Mouse (Mus musculus) retina, embryonic 14.5 days (tissue): Measurements from ENCODE around the gene Camta1.

ENCODE experiments used
- DNase-seq: peaks from one replicate; pipeline ENCODE4 v3.0.0-alpha.2; 2015; ENCODE audit warnings: low spot score

Camta1 gene

DNA sequence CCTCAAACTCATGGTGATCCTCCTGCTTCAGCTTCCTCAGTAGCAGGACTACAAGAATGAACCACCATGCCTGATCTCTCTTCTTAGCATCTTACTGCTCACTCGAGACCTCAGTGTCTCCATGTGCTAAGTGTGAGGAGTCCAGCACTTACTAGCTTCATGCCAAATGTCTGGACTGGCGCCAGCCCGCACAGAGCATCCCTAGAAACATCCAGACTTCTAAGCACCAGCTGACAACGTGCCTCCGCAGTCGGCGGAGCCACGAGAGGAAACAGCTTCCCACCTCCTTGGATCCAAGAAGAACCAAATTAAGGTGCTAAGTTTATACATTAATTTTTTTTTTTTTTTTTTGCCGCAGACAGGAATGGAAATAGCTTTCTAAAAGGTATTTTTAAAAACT is 661.4 kb downstream of the Camta1 start:
- no peak for DNase-seq

DNA sequence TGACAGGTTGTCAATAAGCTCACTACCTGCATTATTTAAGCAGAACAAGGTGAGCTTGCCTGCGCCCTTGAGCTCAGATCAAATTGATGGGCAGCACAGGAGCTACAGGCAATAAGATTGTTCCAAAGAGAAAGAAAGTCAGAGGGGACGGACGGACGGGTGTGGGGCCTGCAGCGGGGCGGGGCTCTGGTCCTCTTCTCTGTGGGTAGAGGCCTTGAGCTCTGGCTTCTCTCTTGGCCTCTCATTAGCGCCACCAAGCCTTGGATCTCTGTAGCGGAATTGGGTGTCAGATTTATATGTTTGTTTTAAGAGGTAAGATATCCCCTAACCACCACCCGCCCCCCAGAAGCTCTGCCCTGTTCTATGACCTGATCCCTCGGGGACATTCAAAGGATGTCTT is 666.5 kb downstream of the Camta1 start:
- DNase-seq: no peak

DNA sequence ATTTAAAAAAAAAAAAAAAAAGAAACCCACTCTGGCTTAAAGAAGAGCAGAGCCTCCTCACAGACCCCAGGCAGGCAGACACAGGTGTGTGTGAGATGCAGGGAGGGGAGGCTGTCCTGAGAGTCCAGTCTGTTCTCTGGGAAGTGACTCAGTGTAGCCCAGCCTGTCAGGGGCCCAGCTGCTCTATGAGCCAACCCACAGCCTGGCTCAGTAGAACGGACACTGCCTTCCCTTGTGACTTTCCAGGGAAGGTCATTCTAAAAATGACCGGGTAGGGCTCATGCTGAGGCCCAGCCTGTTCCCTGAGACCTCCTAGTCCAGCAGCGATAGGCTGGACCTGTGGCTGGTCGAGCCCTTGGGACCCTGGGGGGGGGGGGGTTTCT is 667.0 kb downstream of the Camta1 start:
- no peak for DNase-seq

DNA sequence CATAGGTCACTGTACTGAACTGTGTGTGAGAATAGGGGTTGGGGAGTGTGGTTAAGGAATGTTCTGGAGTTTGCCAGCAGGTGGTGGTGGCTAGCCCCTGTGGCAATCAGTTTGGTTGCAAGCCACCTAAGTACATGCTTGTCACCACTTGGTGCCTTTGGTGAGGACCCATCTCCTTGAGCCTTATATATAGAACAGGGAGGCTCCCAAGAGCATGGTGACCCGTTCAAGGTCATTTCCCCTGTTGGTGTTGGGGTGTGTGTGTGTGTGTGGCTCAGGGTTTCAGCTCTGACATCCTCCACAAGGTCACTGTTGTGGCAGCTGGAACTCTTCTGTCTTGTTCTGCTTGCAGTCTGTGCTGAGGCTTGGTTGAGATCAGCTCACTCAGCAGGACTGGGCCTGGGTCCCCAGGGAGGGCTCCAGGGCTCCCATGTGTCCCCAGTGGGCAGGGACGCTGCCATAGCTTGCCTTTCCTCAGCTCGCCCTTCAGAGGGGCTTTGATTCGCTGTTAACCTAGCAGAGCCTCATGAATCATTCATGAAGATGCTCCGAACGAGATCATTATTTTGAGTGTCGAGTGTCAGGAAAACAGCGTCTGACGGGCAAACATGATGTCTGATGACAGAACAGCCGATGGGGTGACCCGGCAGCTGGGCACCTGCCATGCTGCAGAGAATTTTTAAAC is 667.5 kb downstream of the Camta1 start:
- peak; percentile 49 for DNase-seq

DNA sequence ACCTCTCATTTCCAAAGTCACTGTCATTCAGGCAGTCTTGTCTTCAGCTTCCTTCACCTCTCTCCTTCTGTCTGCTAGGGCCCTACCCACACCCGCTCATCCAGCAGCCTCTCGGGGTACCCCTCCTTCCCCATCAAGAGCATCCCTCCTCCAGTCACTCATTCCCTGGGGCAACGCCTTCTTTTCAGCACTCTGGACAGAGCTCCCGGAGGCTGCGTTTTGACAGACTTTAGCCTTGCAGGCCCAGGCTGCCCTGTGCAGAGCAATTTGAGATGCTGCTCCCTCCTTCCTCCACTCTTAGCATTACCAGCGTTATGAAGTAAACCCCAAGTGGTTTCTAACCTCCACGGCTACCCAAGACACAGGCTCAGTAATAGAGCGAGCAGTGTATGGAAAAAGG is 675.2 kb downstream of the Camta1 start:
- DNase-seq: peak; percentile 80

DNA sequence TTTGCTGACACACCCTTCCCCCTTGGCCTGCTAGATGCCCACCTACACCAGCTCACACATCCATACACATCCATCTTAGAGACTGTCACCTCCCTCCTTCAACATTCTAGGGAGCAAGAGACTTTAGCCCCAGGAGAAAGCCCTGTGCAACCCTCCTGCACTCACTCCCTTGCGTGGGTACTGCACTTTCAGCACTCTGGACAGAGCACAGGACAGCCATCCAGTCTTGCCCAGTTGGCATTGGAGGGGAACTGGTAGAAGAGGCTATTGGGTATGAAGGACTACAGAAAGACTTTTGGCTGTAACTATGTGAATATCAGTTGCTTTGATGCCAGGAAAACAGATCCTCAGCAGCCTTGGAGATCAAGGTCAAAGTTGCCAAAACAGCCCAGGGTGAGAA is 675.9 kb downstream of the Camta1 start:
- peak; percentile 54 for DNase-seq

DNA sequence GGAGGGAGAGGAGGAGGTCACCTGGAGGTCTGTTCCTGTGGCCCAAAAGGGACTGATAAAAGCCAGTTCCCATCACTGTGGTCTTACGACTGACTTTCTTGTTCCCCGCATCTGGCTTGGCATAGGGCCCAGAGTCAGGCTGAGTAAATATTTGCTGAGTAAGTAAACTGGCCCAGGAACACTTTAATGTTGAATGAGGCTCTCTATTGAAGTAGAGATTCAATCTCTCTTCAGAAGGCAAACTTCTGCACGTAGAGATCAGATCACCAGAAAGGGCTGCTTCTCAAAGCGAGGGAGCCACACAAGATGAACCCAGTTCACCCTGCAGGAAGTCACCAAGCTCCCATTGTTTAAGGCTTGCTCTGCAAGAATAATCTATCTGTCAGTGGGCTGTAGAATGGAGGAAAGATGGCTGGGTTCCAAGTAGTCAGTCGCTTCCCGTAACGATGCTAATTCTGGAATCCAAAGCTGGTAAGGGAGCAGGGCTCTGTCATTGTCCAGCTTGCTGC is 681.2 kb downstream of the Camta1 start:
- no peak for DNase-seq

DNA sequence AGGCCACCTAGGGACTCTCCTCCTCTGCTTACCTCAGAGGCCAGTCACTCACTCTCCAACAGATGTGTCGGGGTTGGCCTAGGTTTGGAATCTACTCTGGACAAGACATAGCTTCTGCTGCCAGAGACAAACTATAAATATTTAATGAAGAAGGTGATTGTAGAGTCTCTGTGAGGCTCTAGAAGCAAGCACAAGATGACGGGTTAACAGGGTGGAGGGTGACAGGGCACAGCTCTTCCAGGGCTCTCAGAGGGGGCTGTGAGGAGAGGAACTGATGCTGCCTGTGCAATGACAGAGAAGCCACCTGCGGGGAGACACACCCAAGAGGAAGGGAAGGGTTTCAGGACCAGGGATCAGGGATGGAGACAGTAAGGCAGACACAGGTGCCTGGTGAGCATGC is 682.0 kb downstream of the Camta1 start:
- no peak for DNase-seq

DNA sequence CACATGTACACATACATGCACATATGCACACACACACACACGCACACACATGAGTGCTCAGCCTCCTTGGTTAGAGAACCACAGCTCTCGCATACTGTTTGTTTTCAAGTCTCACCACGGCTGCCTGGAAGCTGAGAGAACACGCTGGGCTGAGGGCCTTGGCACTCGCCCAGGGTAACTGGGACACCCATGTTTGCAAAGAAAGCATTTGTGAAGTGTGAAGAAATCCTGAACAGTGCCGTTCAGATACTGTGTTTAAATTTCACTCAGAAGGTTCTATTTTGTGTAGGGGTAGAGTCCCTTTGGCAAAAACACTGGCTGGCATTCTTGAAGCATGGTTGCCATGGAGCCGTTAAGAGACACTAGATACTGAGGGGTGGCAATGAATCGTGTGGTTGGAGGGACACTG is 682.7 kb downstream of the Camta1 start:
- DNase-seq: no peak

DNA sequence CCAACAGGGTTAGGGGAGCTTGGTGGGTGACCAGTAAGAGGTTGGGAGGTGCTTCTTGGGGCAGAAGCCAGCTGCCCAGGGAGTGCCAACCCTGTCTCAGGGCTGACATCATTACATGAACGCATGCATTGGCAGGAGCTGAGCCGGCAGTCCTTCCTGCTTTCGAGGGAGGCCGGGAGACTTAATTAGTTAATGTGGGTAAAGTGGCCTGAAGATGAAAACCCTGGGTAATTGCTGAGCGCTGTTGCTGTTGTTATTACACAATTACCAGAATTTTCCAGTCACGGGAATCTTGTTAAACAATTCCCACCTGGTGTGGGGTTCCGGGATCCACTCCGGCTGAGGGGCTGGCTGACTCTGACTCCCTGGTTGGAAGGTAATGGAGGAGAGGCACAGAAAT is 689.1 kb downstream of the Camta1 start:
- no peak for DNase-seq

DNA sequence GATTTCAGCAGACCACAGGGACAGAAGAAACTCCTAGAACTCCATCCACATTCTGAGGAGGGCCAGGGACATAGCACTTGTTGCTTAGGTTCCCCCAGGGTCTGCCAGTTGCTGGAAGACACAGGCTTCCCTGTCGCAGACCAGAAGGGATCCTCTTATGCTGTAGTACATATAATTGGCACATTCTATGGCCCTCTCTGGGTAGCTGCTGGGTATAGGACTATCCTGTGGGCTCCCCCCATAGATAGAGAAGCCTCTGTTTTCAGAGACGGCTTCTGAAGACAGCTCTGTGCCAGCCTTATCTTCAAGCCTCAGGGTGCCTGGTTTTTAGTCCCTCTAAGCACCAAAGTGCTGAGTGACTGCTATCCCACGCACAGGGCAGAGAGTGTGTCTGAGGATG is 690.6 kb downstream of the Camta1 start:
- DNase-seq: no peak

DNA sequence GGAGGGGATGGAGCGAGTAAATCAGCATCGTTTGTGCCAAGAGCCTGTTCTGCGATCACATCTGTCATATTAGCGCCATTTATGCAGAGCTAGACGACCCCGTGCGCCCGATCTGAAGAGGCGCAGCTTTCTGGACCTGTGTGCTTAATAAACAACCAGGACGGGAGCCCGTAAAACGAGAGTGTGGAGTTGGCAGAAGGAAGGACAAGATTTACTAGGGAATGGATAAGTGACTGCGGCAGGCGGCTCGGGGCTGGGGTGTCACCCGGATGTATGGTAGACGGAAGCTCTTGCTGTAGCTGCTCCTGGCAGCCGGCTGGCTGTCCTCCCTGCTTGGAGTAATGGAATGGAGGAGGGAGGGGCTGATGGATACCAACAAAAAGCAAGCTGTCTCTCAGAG is 691.0 kb downstream of the Camta1 start:
- DNase-seq: no peak

DNA sequence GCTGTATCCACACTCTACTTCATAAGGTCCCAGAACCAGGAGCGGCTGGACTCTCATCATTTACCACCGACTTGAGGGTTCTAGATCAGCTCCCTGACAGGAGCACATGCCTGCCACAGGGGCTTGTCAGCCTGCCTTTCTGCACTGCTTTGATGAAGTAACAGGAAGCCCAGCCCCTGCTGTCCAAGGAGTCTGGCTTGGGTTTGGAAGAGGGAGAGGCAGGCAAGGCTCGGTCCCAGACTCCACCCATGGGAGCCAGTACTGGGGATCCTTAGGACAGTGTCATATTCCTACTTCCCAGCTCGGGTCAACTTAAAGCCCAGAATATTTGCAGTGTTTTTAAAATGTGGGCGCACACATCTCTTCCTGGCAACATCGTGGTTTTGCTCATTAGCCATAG is 694.7 kb downstream of the Camta1 start:
- no peak for DNase-seq

DNA sequence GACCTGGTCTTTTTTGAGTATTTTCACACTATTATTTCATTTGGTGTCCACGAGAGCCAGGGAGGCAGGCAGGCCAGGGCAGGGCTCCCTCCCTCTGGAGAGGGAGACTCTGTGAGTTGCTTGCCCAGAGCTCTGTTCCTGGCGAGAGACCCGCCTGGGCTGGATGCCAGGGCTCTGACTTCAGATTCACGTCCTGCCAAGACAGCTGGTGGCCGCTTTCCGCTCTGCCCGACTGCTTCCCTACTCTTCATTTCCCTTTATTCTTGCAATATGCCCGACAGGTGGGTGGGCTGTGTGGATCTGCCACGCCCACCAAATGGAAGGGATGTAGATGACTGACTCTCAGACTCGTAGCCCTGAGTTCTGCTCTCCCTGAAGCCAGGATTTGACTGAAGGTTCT is 696.1 kb downstream of the Camta1 start:
- DNase-seq: no peak

DNA sequence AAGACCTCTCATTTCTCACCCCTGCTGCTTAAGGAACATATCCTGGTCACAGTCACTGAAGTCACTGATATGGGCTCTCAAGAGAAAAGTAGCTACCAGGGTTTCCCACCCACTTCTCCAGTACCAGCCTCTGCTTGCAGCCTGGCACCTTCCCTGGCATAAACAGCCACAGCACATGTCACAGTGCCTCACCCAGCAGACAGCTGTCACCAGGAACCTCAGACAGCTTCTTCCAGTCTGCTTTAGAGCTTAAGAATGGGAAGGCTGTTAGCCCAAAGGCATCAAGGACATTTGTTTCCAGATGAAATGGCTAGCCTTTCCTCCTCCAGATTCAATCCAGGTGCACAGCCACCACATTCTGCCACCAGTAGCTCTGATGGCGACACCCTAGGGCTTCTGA is 697.4 kb downstream of the Camta1 start:
- no peak for DNase-seq

DNA sequence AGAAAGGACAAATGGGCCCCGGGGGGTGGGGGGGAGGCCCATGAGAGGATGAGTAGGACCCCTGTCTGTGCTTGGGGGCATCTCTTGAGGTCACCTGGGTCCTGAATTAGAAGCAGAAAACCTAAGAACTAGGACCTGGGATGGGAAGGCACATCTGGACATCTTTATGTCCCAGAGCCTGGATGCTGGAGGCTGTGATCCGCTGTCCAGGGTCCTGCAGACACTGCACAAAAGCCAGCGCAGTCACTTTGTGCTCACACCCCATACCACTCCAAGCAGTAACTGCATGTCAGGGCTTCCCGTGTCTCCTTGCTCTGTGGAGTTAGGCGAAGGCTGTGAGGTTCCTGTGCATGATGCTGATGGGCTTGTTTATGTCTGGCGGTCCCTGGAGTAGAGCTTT is 699.8 kb downstream of the Camta1 start:
- DNase-seq: no peak

DNA sequence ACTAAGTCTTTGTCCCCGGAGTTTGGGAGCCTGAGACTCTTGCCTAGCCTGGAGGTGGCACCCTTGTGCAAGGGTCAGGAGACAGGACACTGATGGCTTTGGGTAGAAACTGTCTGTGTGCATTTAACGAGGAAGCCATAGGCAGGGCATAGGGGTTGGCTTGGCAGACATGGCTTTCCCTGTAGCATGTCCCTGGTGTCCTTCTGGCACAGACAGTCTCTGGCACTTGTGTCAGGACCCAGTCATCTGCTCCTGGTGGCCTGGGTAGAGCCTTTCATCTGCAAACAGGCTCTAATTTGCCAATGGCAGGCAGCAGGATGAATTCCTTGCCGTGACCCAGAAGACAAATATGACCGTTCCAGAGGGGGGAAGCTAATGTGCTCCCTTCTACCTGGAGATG is 700.7 kb downstream of the Camta1 start:
- no peak for DNase-seq

DNA sequence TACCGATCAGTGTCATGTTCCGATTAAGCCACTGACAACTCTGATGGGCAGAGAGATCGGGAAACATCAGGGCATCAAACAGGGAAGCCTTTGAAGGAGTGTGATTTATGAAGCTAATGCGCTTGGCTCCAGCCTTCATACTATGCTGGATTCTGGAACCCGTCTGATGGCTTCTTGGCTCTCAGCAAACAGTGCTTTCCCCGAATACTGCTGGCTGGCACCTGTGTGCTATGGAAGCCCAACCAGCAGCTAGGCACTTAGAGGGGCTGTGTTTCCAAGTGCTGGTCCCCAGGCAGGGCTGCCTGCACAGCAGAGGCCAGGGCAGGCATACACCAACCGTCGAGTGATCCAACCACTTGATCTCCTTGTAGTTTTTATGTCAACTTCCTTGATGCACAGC is 701.2 kb downstream of the Camta1 start:
- no peak for DNase-seq

DNA sequence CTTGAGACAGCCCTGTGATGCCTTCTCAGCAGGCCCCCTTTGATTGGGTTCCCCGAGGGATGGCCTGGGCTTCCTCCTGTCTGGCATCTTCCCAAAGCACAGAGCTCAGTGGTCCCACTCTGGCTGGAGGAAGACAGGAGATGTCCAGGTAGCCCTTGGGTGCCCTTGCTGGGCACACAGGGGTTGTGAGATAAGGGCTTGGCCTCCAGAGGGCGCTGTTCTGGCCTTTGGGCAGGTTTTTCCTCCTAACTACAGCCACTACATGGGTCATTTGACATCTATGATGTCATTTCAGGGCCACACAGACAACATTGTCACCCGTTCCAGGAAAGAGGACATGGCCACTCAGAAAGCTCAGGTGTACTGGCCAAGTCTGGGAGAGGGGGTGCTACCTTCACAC is 703.4 kb downstream of the Camta1 start:
- no peak for DNase-seq

DNA sequence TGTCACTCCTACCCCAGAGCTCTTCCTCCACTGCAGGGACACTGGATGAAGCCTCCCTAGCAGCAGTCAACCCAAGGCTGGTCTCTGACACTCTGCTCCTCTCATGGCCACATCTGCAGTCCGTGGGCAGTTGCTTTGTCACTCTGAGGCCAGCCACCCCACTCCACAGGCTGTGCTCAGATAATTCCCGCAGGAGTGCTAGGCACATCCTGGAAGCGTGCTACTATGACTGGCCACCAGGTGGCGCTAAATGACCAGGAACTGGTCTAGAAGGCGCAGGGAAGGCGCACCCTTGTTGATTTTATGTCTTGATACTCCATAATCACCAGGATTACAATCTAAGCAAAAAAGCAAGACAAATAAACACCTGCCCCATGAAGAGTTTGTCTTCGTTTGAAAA is 704.8 kb downstream of the Camta1 start:
- peak; percentile 93 for DNase-seq

DNA sequence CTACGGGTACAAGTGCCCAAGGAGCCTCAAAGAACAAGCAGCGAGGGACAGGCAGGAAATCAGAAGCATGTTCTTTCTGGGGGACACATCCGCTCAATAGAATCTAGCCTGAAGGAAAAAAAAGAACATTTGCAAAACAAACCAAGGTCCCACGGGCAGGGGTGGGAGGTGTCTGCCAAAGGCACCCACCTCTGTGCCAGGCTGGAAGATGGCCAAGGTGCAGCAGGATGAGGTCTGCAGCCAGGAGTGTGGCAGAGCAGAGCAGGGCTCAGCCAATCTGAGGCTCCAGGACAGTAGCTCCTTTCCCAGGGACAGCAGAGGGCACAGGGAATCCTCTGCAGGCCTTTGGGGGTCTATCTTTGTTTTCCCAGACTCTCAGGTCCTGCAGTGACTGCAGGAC is 706.1 kb downstream of the Camta1 start:
- no peak for DNase-seq

DNA sequence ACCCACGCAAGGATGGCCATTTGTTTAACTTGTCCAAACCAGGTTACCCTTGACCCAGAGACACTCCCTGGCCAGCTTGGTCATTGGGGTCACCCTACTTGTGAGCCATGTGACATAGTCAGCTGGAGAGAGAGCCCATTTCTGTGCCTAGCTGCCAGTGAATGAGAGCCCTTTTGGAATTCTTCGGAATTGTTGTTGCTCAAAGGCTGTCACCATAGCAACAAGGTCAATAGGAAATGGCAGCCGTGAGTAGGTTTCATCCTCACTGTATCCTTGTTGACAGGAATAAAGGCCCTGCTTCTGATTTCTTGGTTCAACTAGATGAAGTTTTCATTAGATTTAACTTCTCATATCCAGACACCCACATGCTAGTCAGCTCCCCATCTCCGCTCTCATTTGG is 707.4 kb downstream of the Camta1 start:
- peak; percentile 55 for DNase-seq

DNA sequence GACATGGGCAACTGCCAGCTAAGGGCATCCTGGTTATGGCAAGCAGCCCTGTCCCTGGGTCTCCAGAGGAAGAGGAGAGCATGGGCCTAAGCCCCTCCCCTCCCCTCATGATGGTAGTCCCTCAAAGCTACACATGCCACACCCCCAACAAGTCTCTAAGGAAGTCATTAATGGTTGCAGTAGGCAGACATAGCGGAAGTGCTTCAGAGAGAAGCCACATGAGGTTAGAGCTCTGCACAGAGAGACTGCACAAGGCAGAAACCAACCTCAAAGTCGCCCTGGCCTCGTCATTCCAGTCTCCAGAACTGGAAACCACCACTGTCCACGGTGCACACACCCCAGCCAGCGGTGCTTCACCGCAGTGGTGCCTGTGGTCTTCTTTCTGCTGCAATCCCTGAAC is 709.7 kb downstream of the Camta1 start:
- no peak for DNase-seq

DNA sequence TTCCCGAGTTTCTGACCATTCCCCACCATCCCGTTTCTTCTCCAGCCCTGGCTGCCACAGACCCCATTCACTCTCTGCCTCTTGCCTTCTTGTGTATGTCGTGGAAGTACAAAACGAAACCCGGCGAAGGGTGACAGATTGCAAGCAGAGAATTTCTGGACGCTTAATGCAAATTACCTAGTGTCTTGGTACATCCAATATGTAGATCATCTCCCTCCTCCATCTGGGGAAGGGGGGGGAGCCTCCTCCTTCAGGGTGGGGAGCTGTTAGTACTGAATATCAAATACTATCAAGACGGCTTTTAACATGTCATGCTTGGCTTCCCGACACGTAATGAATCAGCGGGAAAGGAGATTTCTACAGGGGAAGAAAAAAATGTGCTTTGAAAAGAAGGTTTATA is 710.8 kb downstream of the Camta1 start:
- DNase-seq: no peak

DNA sequence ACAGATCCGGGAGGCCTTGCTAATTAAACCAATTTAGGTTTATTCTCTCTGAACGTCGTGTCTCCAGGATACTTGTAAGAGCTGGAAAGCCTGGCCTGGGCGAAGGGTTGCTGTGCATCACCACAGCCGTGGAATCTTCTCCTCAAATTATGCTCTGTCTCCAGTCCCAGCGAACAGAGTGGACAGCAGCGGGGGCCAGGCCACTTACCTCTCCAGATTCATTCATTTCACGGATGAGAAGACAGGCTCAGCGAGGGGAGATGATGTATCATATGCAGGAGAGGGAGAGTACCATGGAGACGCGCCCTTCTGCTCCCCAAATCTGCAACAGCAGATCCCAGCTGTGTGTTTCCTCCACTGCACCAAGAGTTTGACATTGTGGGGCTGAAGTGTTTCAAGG is 711.6 kb downstream of the Camta1 start:
- DNase-seq: no peak
